Mouse (Mus musculus) ES-Bruce4 (cell line): Measurements from ENCODE around the gene Homer3. TPM values are rescaled to one million over a fixed set of nuclear protein-coding genes. Genes with fewer than 3 reads are reported as not detected.
A peak's percentile ranks its signal among the peaks of the same experiment; 100 is the strongest.

Experiments used
- H3K27ac ChIP-seq: 2 replicates; pipeline ENCODE4 v1.5.1; 2012; ENCODE audit warnings: low read length, inconsistent platforms; ENCODE audit not compliant: insufficient read depth
- H3K27me3 ChIP-seq: 2 replicates; pipeline ENCODE4 v1.6.1; 2012; ENCODE audit warnings: mild to moderate bottlenecking, low read length, inconsistent platforms; ENCODE audit not compliant: control insufficient read depth, poor library complexity, insufficient read depth, severe bottlenecking
- H3K36me3 ChIP-seq: 2 replicates; pipeline ENCODE4 v1.6.1; 2012; ENCODE audit warnings: inconsistent platforms, mild to moderate bottlenecking, low read length, moderate library complexity; ENCODE audit not compliant: control insufficient read depth, poor library complexity, insufficient read depth, severe bottlenecking
- H3K4me1 ChIP-seq: one replicate; pipeline ENCODE4 v1.8.1; 2011; ENCODE audit warnings: low read length; ENCODE audit not compliant: control insufficient read depth, insufficient read depth
- H3K4me3 ChIP-seq: 2 replicates; pipeline ENCODE4 v1.5.1; 2011; ENCODE audit warnings: low read depth, mild to moderate bottlenecking, low read length
- H3K9ac ChIP-seq: 2 replicates; pipeline ENCODE4 v1.6.1; 2012; ENCODE audit warnings: low read depth, mild to moderate bottlenecking, inconsistent platforms; ENCODE audit not compliant: poor library complexity, severe bottlenecking
- H3K9me3 ChIP-seq: replicated peaks from 2 replicates; pipeline ENCODE4 v1.6.1; 2012; ENCODE audit warnings: mild to moderate bottlenecking, low read length, inconsistent platforms; ENCODE audit not compliant: control insufficient read depth, poor library complexity, insufficient read depth, severe bottlenecking
- CTCF ChIP-seq: IDR thresholded peaks from one replicate; pipeline ENCODE4 v1.8.1; 2011; ENCODE audit warnings: low read depth, low read length
- EP300 ChIP-seq: IDR thresholded peaks from 2 replicates; pipeline ENCODE4 v1.6.1; 2011; ENCODE audit warnings: low read depth, low read length; ENCODE audit not compliant: insufficient read depth
- POLR2A ChIP-seq: IDR thresholded peaks from one replicate; pipeline ENCODE4 v1.8.1; 2011; ENCODE audit warnings: low read length; ENCODE audit not compliant: insufficient read depth
- polyA plus RNA-seq: library from polyadenylated mRNA; stranded (reverse); fragments of >200 nt; gene quantifications from 2 replicates; pipeline ENCODE4 v1.2.4, GENCODE M21; 2011; ENCODE audit warnings: low read depth; ENCODE audit not compliant: missing spikeins, insufficient read depth, insufficient read length

Gene Homer3
- polyA plus RNA-seq, 1 experiment, result 37.9 TPM

DNA sequence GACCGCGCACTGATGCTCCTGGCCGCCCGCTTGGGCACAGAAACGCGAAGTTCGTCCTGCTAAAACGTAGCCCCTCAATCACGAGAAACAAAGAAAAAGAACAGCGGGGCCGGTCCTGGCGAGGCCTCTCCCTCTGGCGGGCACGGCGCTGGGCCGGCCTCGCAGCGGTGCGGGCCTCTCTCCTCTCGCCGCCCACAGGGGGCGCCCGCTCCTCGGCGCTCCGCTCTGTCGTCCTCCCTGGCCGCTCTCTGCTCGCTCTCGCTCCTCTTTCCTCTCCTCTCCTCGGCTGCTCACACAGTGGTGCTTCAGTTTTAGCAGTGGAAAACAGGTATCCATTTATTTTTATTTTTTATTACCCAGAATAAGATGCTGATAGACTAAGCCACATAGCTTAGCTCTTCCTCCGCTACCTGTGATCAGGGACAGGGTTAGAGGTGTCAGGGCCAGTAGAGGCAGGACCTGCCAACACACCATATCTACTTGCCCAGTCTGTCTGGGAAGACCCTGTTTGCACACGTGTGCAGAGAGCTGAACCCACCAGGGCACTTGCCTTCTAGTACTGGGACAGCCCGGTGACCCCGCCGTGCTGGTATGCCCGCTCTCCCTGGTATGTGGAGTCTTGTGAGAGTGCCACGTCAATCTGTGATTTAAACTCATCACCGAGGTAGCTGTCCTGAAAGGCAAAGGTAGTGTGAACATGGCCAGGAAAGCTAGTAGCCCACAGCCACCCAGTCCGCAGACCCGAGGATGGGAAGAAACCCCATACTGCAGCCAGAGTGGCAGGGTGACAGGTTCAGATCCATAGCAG, 49.6 kb downstream of the Homer3 start:
- H3K4me1 ChIP-seq, result peaks cover 2% of the 10 kb centered on the region
- H3K36me3 ChIP-seq, result peaks cover 42% of the 10 kb centered on the region
- H3K9ac ChIP-seq, result peak overlapping the region; percentile 38
- TF ChIP-seq CTCF, result peak; percentile 77
- TF ChIP-seq EP300, result no peak
- no peaks in the 10 kb centered on the region for H3K27me3 ChIP-seq
- H3K4me3 ChIP-seq, result no peak overlapping the region
- no peaks in the 10 kb centered on the region for H3K9me3 ChIP-seq
- H3K27ac ChIP-seq, result no peak overlapping the region

DNA sequence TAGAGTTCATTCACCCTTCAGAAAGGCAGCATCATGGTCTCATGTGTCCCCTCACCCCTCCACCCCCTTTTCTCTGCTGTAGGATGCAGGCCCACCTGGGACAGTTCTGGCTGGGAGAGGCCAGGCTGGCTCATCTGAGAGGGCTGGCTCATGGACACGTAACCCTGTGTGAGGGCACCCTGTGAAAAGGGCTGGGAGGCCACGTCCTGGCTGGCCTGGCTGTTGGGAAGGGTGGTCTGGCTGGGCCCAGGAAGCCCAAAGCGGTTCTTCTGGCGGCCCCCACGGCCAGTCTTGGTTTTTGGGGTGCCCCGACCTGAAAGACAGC, 50.2 kb downstream of the Homer3 start:
- H3K9me3 ChIP-seq, result no peaks in the 10 kb centered on the region
- H3K27ac ChIP-seq, result no peak overlapping the region
- H3K36me3 ChIP-seq, result peaks cover 47% of the 10 kb centered on the region
- H3K9ac ChIP-seq, result no peak overlapping the region
- H3K4me3 ChIP-seq, result no peak overlapping the region
- H3K27me3 ChIP-seq, result no peaks in the 10 kb centered on the region
- TF ChIP-seq POLR2A (no peak), CTCF (no peak), EP300 (no peak)
- H3K4me1 ChIP-seq, result peaks cover 2% of the 10 kb centered on the region

DNA sequence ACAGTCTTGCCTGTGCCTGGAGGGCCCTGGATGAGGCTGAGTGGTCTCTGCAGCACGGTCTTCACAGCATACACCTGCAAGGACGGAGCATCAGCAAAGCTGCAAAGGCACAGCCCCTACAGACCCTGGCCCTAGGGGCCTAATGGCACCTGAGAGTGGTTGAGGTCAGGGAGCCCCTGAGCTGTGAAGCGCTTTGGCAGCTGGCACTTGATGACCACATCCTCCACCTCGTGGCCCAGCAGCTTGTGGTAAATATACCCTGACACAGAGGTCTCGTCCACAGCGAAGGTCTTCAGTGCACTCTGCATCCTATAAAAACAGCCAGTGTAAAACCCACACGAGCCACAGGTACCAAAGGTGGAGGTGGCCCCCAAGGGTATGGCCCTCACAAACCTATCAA, 56.3 kb downstream of the Homer3 start:
- no peaks in the 10 kb centered on the region for H3K9me3 ChIP-seq
- no peak overlapping the region for H3K27ac ChIP-seq
- H3K9ac ChIP-seq, result no peak overlapping the region

DNA sequence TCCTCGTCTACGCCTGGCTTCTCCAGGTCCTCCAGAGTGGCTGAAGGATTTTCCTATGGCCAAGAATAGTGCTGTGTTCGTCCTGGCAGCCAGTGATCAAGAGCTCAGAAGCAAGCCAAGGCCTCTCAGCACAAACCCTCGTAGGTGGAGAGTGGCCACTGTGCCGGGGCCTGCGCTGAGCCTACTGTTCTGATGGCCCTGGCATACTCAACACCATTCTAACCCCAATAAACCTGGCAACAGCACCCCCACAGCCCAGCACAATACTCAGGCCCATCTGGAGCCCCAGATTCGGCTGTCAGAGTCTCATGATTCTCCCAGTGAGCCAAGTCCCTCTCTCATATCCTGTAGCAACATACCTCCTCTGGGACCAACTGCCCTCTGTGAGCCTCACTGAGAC, 58.0 kb downstream of the Homer3 start:
- Histone ChIP-seq H3K27me3 (no peaks in the 10 kb centered on the region), H3K36me3 (peaks cover 79% of the 10 kb centered on the region), H3K27ac (no peak overlapping the region), H3K9me3 (no peaks in the 10 kb centered on the region), H3K4me3 (no peak overlapping the region), H3K4me1 (no peaks in the 10 kb centered on the region), H3K9ac (no peak overlapping the region)
- TF ChIP-seq EP300 (no peak), POLR2A (no peak), CTCF (no peak)

More for the DNA sequence above, 56.3 kb downstream of the Homer3 start:
- TF ChIP-seq CTCF (no peak), POLR2A (no peak), EP300 (no peak)
- peaks cover 94% of the 10 kb centered on the region for H3K36me3 ChIP-seq
- no peaks in the 10 kb centered on the region for H3K4me1 ChIP-seq
- no peaks in the 10 kb centered on the region for H3K27me3 ChIP-seq
- no peak overlapping the region for H3K4me3 ChIP-seq

DNA sequence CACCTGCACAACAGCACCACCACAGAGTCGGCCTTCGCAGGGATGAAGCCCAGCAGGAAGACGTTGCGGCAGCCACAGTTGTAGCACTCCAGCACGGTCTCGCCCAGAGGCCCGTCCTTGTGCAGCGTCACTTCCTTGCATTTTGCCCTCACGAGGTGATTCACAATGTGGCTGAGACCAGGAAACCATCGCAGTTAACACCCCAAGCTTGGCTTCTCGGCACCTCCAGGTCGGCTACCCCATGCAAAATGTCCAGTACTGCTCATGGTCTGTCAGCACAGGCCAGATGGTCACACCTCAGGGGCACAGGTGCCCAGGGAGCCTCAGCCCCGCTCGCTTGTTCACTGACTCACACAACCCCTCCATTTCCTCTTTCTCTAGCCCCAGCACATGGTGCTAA, 59.4 kb downstream of the Homer3 start:
- TF ChIP-seq POLR2A (no peak), EP300 (no peak), CTCF (no peak)
- Histone ChIP-seq H3K4me1 (no peaks in the 10 kb centered on the region), H3K27me3 (no peaks in the 10 kb centered on the region)

DNA sequence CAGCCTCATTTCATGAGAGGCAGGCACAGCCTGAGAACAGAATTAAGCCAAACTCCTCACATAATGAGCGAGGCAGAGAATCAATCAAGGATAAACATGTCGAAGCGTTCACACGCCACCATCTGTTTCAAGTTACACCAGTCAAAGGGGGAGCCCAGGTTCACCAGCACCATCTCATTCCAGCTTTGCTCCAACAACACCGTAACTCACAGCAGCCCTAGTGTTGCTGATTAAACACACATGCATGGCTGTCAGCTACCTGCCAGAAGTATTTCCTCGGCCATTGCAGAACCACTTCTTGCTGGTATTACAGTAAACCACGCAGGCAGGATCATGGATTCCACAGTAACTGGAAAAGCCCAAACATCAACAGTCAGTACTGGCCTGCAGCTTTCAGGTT, 60.4 kb downstream of the Homer3 start:
- Histone ChIP-seq H3K4me1 (no peaks in the 10 kb centered on the region), H3K36me3 (peaks cover 60% of the 10 kb centered on the region), H3K27ac (no peak overlapping the region), H3K9me3 (no peaks in the 10 kb centered on the region), H3K9ac (no peak overlapping the region), H3K27me3 (no peaks in the 10 kb centered on the region), H3K4me3 (no peak overlapping the region)
- TF ChIP-seq CTCF (no peak), EP300 (no peak), POLR2A (no peak)

More for the DNA sequence above, 59.4 kb downstream of the Homer3 start:
- Histone ChIP-seq H3K36me3 (peaks cover 70% of the 10 kb centered on the region), H3K4me3 (no peak overlapping the region), H3K9ac (no peak overlapping the region), H3K9me3 (no peaks in the 10 kb centered on the region), H3K27ac (no peak overlapping the region)
